Mouse (Mus musculus): ENCODE results near the gene Tuba3b.

Tuba3b gene

GRCm38 (mm10) chr6:145605203-145605602, 10.4 kb upstream of the Tuba3b start:
- no peak for DNase-seq (ENCODE audit: low read depth, low spot score)

GRCm38 (mm10) chr6:145607746-145608145, 7.8 kb upstream of the Tuba3b start:
- DNase-seq (ENCODE audit: low read depth, low spot score): peak; percentile 13

- DNase-seq (ENCODE audit: low read depth, low spot score): no peak
Measured at GRCm38 (mm10) chr6:145608693-145609092, 6.9 kb upstream of the Tuba3b start.

GRCm38 (mm10) chr6:145610901-145611300, 4.7 kb upstream of the Tuba3b start:
- DNase-seq (ENCODE audit: low read depth, low spot score): no peak

GRCm38 (mm10) chr6:145612611-145613010, 2.9 kb upstream of the Tuba3b start:
- no peak for DNase-seq (ENCODE audit: low read depth, low spot score)

- no peak for DNase-seq (ENCODE audit: low read depth, low spot score)
Measured at GRCm38 (mm10) chr6:145614219-145614618, 1.3 kb upstream of the Tuba3b start, which contains the start of gene Lmntd1. Gene Lmntd1 (minus strand): TSS chr6:145614319.

GRCm38 (mm10) chr6:145616402-145617229, 1.1 kb downstream of the Tuba3b start:
- DNase-seq (ENCODE audit: low read depth, low spot score): peak; percentile 22

- DNase-seq (ENCODE audit: low read depth, low spot score): no peak
Measured at GRCm38 (mm10) chr6:145623141-145623540, 7.6 kb downstream of the Tuba3b start.

GRCm38 (mm10) chr6:145630269-145630668, 14.7 kb downstream of the Tuba3b start:
- DNase-seq (ENCODE audit: low read depth, low spot score): no peak

- DNase-seq (ENCODE audit: low read depth, low spot score): no peak
Measured at GRCm38 (mm10) chr6:145634454-145634853, 18.9 kb downstream of the Tuba3b start.

GRCm38 (mm10) chr6:145636682-145637081, 21.1 kb downstream of the Tuba3b start:
- no peak for DNase-seq (ENCODE audit: low read depth, low spot score)

- no peak for DNase-seq (ENCODE audit: low read depth, low spot score)
Measured at GRCm38 (mm10) chr6:145638248-145638647, 22.7 kb downstream of the Tuba3b start.

- DNase-seq (ENCODE audit: low read depth, low spot score): peak; percentile 12
Measured at GRCm38 (mm10) chr6:145640971-145641506, 25.5 kb downstream of the Tuba3b start.

GRCm38 (mm10) chr6:145651976-145652375, 36.4 kb downstream of the Tuba3b start:
- DNase-seq (ENCODE audit: low read depth, low spot score): no peak

- DNase-seq (ENCODE audit: low read depth, low spot score): no peak
Measured at GRCm38 (mm10) chr6:145652986-145653385, 37.4 kb downstream of the Tuba3b start.

GRCm38 (mm10) chr6:145653626-145654025, 38.1 kb downstream of the Tuba3b start:
- DNase-seq (ENCODE audit: low read depth, low spot score): no peak

- DNase-seq (ENCODE audit: low read depth, low spot score): no peak
Measured at GRCm38 (mm10) chr6:145654062-145654836, 38.7 kb downstream of the Tuba3b start.

- DNase-seq (ENCODE audit: low read depth, low spot score): no peak
Measured at GRCm38 (mm10) chr6:145655678-145656077, 40.1 kb downstream of the Tuba3b start.

GRCm38 (mm10) chr6:145656740-145657591, 41.4 kb downstream of the Tuba3b start:
- DNase-seq (ENCODE audit: low read depth, low spot score): no peak

GRCm38 (mm10) chr6:145659116-145659515, 43.6 kb downstream of the Tuba3b start:
- DNase-seq (ENCODE audit: low read depth, low spot score): no peak

GRCm38 (mm10) chr6:145660943-145661342, 45.4 kb downstream of the Tuba3b start:
- no peak for DNase-seq (ENCODE audit: low read depth, low spot score)
